Mouse (Mus musculus) hindbrain, embryonic 14.5 days (tissue): ENCODE data around the gene Ms4a1. TPM values are rescaled to one million over a fixed set of nuclear protein-coding genes. Genes with fewer than 3 reads are reported as not detected.

Source experiments
- ATAC-seq: fragments of 200-750 bp; cut with Nextera tagmentation; 2 replicates; pipeline ENCODE4 v1.8.0; 2017; ENCODE audit warnings: moderate number of reproducible peaks, mild to moderate bottlenecking, moderate TSS enrichment, moderate library complexity; ENCODE audit not compliant: low FRiP score
- DNase-seq: peaks from one replicate; pipeline ENCODE4 v3.0.0-alpha.2; 2015; ENCODE audit warnings: low spot score
- H3K27ac ChIP-seq: fragments of 300-500 bp; sonication (generic); 2 replicates; pipeline ENCODE4 v1.5.1; 2014; ENCODE audit warnings: mild to moderate bottlenecking, moderate library complexity
- H3K27me3 ChIP-seq: fragments of 300-500 bp; sonication (generic); 2 replicates; pipeline ENCODE4 v1.6.1; 2014; ENCODE audit warnings: mild to moderate bottlenecking, low read length, mixed read lengths; ENCODE audit not compliant: control insufficient read depth, insufficient read depth
- H3K36me3 ChIP-seq: fragments of 300-500 bp; sonication (generic); replicated peaks from 2 replicates; pipeline ENCODE4 v1.6.1; 2014; ENCODE audit not compliant: control insufficient read depth, insufficient read depth
- H3K4me1 ChIP-seq: fragments of 300-500 bp; sonication (generic); replicated peaks from 2 replicates; pipeline ENCODE4 v1.6.1; 2014; ENCODE audit warnings: antibody characterized with exemption, low read length, mixed read lengths; ENCODE audit not compliant: control insufficient read depth, insufficient read depth
- H3K4me2 ChIP-seq: fragments of 300-500 bp; sonication (generic); replicated peaks from 2 replicates; pipeline ENCODE4 v1.6.1; 2014; ENCODE audit warnings: mild to moderate bottlenecking, moderate library complexity
- H3K4me3 ChIP-seq: fragments of 300-500 bp; sonication (generic); replicated peaks from 2 replicates; pipeline ENCODE4 v1.5.1; 2014; ENCODE audit warnings: mild to moderate bottlenecking, low read length
- H3K9ac ChIP-seq: fragments of 300-500 bp; sonication (generic); 2 replicates; pipeline ENCODE4 v1.6.1; 2014
- H3K9me3 ChIP-seq: fragments of 300-500 bp; sonication (generic); 2 replicates; pipeline ENCODE4 v1.6.1; 2016; ENCODE audit warnings: low read length; ENCODE audit not compliant: control insufficient read depth
- whole genome bisulfite sequencing: fragments of 180-500 bp; shearing (Covaris S2); extraction: QIAGEN DNeasy Blood & Tissue Kit; methylation state at CpG from one replicate; pipeline ENCODE4 v1.1.7; 2014; 5-methylcytosine and 5-hydroxymethylcytosine counted together
- polyA plus RNA-seq: library from polyadenylated mRNA; unstranded; fragments of >200 nt; fragmentation: Nextera tagmentation; extraction: Ambion mirVana; gene quantifications from 2 replicates; pipeline ENCODE4 v1.2.1, GENCODE M21; 2014

Ms4a1 gene
- polyA plus RNA-seq, 1 experiment from 2014 or later = not detected

DNA sequence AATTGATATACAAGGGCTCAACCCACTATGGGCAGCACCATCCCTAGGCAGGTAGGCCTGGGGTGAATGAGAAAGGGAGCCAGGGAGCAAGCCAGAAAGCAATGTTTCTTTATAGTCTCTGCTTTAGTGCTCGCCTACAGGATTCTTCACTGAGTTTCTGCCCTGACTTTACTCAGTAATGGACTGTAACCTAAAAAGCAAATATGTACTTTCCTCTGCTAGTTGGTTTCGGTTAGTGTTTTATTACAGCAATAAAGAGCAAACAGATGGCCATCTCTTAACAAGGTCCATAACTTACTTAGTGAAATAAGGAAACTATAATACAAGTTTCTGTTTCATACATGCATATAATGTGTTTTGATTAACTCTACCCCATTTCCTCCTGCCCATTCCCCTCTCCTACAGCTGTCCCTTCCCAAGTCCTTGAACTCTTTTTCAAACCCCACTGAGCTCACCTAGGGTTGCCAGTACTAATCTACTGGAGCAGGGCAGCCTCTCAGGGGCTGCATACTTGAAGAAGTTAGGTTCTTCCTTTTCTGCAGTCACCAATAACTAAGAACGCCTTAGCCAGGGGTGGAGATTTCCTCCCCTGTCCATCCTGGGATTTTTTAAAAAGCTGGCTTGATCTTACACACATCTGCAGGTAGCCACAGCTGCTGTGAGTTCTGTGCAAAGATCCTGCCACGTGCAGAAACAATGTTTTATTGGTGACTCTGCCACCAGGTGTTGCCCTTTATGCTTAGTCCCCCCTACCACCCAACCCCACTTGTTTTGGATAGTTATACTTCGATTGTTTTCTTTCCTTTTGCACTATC lies 30.9 kb downstream of the Ms4a1 start:
- WGBS = 70% methylated on average over 5 of the region's 5 CpGs
- H3K4me2 ChIP-seq = no peak overlapping the region
- H3K4me1 ChIP-seq = no peaks in the 10 kb centered on the region
- ATAC-seq = no peak
- H3K4me3 ChIP-seq = no peak overlapping the region
- H3K36me3 ChIP-seq = no peaks in the 10 kb centered on the region
- DNase-seq = no peak
- no peak overlapping the region for H3K27ac ChIP-seq
- H3K9ac ChIP-seq = no peak overlapping the region
- H3K27me3 ChIP-seq = no peaks in the 10 kb centered on the region
- H3K9me3 ChIP-seq = no peaks in the 10 kb centered on the region

DNA sequence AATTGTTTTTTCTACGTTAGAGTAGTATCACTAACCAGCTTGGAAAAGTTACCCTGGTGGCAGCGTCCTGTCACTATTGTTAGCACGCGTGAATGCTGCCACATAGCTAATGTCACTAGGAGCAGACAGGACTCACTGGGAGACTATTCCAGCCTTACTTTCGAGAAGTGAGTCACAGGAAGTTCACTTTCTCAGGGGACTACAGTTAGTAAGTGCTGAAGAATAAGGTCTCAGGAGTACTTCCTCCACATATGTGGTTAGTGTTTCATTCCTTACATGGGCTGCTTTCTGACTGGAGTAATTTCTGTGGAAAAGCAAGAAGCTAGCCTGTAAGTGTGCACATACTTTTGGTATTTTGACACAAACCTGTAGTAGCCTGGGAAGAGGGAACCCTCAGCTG lies 31.8 kb downstream of the Ms4a1 start:
- Histone ChIP-seq H3K9ac (no peak overlapping the region), H3K27me3 (no peaks in the 10 kb centered on the region), H3K9me3 (no peaks in the 10 kb centered on the region), H3K4me3 (no peak overlapping the region), H3K36me3 (no peaks in the 10 kb centered on the region), H3K4me1 (no peaks in the 10 kb centered on the region), H3K4me2 (no peak overlapping the region), H3K27ac (no peak overlapping the region)
- DNase-seq (no peak), ATAC-seq (no peak)
- WGBS = 82% methylated on average over 5 of the region's 5 CpGs

DNA sequence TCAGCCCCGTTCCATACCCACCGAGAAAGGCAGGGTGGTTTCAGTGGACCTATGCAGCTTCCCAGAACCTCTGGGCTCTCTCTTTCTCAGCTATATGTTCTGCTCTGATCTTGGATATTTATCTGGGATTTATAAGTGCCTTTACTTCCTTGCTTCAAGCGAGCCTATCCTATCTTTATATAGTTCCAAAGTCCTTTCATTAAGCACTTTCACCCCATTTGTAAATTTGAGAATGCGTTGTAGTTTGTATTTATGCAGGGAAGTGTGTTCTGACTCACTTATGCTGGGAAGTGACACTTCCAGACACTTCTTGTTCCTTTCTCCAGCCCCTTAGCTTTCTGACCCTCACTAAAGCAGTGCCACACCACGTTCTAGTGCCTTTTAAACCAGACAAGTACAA lies 33.7 kb downstream of the Ms4a1 start, which contains the start of gene Ms4a12:
TSS of gene Ms4a12 (minus strand) at position 101 of the 400 bp plus-strand sequence.
- no peak for DNase-seq
- Histone ChIP-seq H3K27me3 (no peaks in the 10 kb centered on the region), H3K9ac (no peak within 1 kb of the TSS), H3K27ac (no peak within 1 kb of the TSS), H3K4me2 (no peak within 1 kb of the TSS), H3K4me3 (no peak within 1 kb of the TSS), H3K9me3 (no peaks in the 10 kb centered on the region), H3K36me3 (no peaks in the 10 kb centered on the region), H3K4me1 (no peaks in the 10 kb centered on the region)
- 85% methylated on average over 5 of the region's 5 CpGs for WGBS
- ATAC-seq = no peak

Other genes with a start within 250 kb of the Ms4a1 start
- gene Ms4a18, start 248.2 kb downstream of the Ms4a1 start, polyA plus RNA-seq = not detected in 2 replicates
- not detected in 2 replicates for gene Ms4a8a, start 185.1 kb downstream of the Ms4a1 start, polyA plus RNA-seq
- not detected in 2 replicates for gene 1700017D01Rik, start 135.4 kb downstream of the Ms4a1 start, polyA plus RNA-seq
- not detected in 2 replicates for gene 1700025F22Rik, start 100.9 kb downstream of the Ms4a1 start, polyA plus RNA-seq
- gene Ms4a13, start 69.5 kb downstream of the Ms4a1 start, polyA plus RNA-seq = not detected in 2 replicates
- not detected in 2 replicates for gene Ms4a12, start 33.8 kb downstream of the Ms4a1 start, polyA plus RNA-seq
- not detected in 2 replicates for gene Ms4a5, start 17.6 kb upstream of the Ms4a1 start, polyA plus RNA-seq
- gene Ms4a14, start 48.2 kb upstream of the Ms4a1 start, polyA plus RNA-seq = 0.05 TPM in 2 replicates
- 4.0 and 4.5 TPM in 2 replicates for gene Ms4a7, start 69.9 kb upstream of the Ms4a1 start, polyA plus RNA-seq
- 1.2 and 1.7 TPM in 2 replicates for gene Ms4a4a, start 109.3 kb upstream of the Ms4a1 start, polyA plus RNA-seq
- 0.11 TPM in 1 of 2 replicates, not detected in the other for gene Ms4a4c, start 138.5 kb upstream of the Ms4a1 start, polyA plus RNA-seq
- gene Ms4a4b, start 177.3 kb upstream of the Ms4a1 start, polyA plus RNA-seq = not detected in 2 replicates
- gene Ms4a6c, start 203.1 kb upstream of the Ms4a1 start, polyA plus RNA-seq = 1.3 and 2.2 TPM in 2 replicates
- gene Gm8369, start 219.7 kb upstream of the Ms4a1 start, polyA plus RNA-seq = not detected in 2 replicates